Mouse (Mus musculus): ENCODE data around the gene Sh3kbp1.

- TF ChIP-seq CTCF (IDR thresholded peaks at IDR 0.05; ENCODE audit: low read depth) (no peak), EP300 (IDR thresholded peaks at IDR 0.05; ENCODE audit: low read depth) (no peak)
These were observed 183.4 kb downstream of the Sh3kbp1 start for GRCm38 (mm10) chrX:159810469-159810868.

All from heart, postnatal 0 days (tissue).